Mouse (Mus musculus) adrenal gland, adult (tissue): Measurements from ENCODE around the gene Smc2.
"Not testable (repeated sequence)": the region's sequence is repeated elsewhere in the genome, so short reads cannot be mapped to it uniquely, and the experiment has no call there.

Source experiments
- DNase-seq, 2 experiments: peaks; one replicate each; pipeline ENCODE4 v3.0.0; 2022 to 2023; ENCODE audit warnings: low spot score in 1 of 2; ENCODE audit not compliant: inconsistent age in 2 of 2

Gene Smc2

GRCm38 (mm10) chr4:52438886-52439664 lies at the start of gene Smc2:
Smc2 (plus strand) TSS chr4:52439243.
- peak; percentile 94 to 98 for DNase-seq

GRCm38 (mm10) chr4:52411587-52411986 lies 27.5 kb upstream of the Smc2 start:
- no peak for DNase-seq

GRCm38 (mm10) chr4:52423653-52424052 lies 15.4 kb upstream of the Smc2 start:
- DNase-seq, result no peak

DNA sequence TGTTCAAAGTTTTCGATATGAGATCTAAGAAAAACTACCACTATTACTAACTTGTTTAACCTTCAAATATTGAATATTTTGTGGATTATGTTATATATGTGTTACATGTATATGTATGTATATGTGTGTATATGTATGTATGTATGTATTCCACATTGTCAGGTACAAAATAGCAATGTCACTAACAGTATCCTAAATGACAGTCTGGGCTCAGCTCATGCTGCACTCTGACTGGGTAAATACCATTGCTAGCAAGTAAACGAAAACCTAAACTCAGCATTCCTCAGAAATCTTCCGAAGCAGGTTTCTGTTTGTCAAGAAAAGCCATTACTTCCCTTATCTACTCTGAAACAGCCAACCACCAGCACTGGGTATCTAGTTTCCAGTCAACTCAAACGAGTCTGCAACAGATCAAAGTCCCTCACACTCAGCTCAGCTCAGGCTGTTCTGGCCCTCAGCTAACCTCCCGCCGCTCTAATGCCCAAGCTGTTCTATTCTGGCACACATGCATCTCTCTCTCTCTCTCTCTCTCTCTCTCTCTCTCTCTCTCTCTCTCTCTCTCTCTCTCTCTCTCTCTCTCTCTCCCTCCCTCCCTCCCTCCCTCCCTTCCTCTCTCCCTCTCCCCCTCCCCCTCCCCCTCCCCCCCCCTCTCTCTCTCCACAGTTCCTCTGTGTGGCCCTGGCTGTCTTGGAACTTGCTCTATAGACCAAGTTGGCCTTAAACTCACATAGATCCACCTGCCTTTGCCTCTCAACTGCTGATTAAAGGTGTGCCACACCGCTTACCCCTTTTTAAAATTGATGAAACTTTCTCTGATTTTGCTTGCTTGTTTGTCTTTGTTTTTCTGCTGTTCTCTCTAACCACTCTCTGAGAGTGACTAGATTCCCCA lies 9.5 kb upstream of the Smc2 start:
- DNase-seq, result no peak

DNA sequence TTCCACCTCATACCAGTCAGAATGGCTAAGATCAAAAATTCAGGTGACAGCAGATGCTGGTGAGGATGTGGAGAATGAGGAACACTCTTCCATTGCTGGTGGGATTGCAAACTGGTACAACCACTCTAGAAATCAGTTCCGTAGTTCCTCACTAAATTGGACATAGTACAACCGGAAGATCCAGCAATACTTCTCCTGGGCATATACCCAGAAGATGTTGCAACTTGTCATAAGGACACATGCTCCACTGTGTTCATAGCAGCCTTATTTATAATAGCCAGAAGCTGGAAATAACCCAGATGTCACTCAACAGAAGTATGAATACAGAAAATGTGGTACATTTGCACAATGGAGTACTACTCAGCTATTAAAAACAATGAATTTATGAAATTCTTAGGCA lies 3.5 kb upstream of the Smc2 start:
- DNase-seq, result not testable (repeated sequence)

DNA sequence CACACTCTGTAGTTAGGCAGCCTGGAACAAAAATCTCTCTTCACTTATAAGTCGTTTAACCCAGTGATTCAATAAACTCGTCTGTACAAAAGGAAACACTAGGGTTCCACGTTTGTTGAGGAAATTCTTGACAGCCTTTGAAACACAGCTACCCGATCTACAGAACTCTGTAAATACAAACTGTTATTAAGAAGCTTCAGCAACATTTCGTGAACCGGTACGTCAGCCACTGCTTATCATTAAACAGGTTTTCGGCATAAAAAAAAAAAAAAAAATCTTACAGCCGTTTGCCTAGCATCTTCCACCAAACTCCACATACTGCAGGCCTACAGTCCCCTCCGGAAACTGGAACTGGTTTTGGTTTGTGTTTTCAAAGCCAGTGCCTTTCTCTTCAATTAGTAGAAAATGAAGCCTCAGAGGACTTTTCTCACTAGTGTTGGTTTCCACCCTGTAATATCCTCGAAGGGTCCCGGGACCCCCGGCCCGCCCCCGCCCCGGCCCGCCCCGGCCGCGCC lies 615 bp upstream of the Smc2 start:
- no peak for DNase-seq

- no peak for DNase-seq
Measured at GRCm38 (mm10) chr4:52459726-52460125, 20.7 kb downstream of the Smc2 start.

GRCm38 (mm10) chr4:52461321-52461720 lies 22.3 kb downstream of the Smc2 start:
- no peak for DNase-seq

DNA sequence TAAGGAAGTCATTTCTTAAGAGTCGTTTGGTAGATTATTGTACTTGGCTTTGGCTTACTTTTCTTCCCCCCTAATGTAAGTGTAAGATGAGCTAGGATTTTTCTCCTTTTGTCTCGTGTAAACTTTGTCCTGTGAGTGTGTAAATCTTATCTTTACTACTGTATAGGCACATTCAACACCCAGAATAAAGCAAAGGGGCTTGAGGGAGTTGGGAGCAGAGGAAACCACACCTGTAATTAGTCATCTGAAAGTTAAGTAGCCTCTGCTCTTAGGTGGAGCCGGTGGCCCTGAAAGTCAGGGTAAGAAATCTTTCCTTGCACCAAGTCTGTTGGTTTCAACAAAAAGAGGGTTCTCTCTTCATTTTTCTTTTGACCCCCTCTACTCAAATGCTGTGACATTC lies 34.4 kb downstream of the Smc2 start:
- no peak for DNase-seq

- no peak for DNase-seq
Measured at GRCm38 (mm10) chr4:52487486-52487885, 48.4 kb downstream of the Smc2 start.

DNA sequence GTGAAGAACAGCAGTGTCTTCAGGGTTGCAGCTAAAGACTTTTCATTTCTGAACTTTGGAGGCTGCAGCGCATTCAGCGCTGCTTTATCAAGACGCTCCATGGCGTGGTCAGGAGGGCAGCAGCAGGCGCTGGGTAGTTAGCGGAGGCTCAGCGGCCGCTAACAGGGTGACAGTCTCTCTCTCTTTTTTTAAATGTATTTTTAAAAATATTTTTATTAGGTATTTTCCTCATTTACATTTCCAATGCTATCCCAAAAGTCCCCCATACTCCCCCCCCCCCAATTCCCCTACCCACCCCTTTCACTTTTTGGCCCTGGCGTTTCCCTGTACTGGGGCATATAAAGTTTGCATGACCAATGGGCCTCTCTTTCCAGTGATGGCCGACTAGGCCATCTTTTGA lies 58.1 kb downstream of the Smc2 start, which contains the start of gene Vma21-ps:
TSS of gene Vma21-ps (minus strand) at position 101 of the 400 bp plus-strand sequence.
- not testable (repeated sequence) for DNase-seq

GRCm38 (mm10) chr4:52517580-52517979 lies 78.5 kb downstream of the Smc2 start:
- DNase-seq, result no peak

DNA sequence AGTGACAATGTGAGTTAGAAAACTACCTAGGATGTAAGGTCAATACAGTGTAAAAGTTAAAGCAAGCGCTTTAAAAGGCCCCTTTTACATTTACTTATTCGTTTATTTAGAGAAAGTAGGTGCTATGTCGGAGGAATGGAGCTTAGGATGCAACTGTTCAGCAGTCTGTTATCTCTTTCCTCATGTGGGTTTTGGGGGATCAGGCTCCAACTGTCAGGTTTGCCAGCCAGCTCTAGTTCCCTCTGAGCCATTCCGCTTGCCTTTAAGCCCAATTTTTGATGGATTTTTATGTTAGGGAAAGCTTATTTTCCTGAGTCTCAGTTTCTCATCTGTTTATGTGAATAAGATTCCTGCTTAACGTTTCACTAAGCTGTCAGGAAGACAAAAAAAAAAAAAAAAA lies 80.3 kb downstream of the Smc2 start:
- no peak for DNase-seq

DNA sequence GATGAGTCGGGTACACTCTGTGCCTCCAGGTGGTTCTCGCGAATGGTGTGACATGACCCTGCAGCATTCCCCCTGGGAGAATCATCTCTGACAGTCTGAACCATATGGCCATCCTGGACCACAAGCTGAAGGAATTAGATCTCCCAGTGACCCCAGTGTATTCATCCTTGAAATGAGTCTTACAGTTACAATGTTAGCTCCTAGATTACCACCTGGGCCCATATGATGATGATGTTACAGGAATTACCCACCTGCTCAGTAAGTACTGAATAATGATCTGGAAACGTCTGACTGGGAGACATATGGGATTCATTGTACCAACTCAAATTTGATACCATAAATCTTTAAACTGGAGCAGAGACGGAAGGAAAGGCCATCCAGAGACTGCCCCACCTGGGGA lies 87.4 kb downstream of the Smc2 start:
- no peak for DNase-seq

- no peak for DNase-seq
Measured at GRCm38 (mm10) chr4:52530636-52531035, 91.6 kb downstream of the Smc2 start.
